Mouse (Mus musculus): ENCODE data around the gene 9330182O14Rik. TPM values are rescaled to one million over a fixed set of nuclear protein-coding genes. Genes with fewer than 3 reads are reported as not detected.

Gene 9330182O14Rik
- polyA plus RNA-seq, 1 experiment from 2014 or later, result not detected

GRCm38 (mm10) chr15:40130880-40131478, 3.2 kb upstream of the 9330182O14Rik start:
- H3K36me3 ChIP-seq (ENCODE audit: control insufficient read depth, insufficient read depth, low read length), result no peaks in the 10 kb centered on the region
- DNase-seq (ENCODE audit: low spot score), result peak; percentile 80
- no peak overlapping the region for H3K9ac ChIP-seq (ENCODE audit: low read length)
- no peak overlapping the region for H3K27ac ChIP-seq (ENCODE audit: low read depth, low read length)
- WGBS, result 22% methylated on average over 15 of the region's 15 CpGs
- ATAC-seq (ENCODE audit: insufficient read depth, low FRiP score, low TSS enrichment), result peak; percentile 27; the same call in 1 of the 2 replicates
- no peaks in the 10 kb centered on the region for H3K9me3 ChIP-seq (ENCODE audit: control insufficient read depth, low read length)
- H3K4me1 ChIP-seq (ENCODE audit: control insufficient read depth, insufficient read depth, low read length), result no peaks in the 10 kb centered on the region
- no peaks in the 10 kb centered on the region for H3K27me3 ChIP-seq (ENCODE audit: control insufficient read depth, insufficient read depth, low read length)
- H3K4me2 ChIP-seq (ENCODE audit: low read depth), result no peak overlapping the region
- no peak overlapping the region for H3K4me3 ChIP-seq (ENCODE audit: low read depth, low read length)

DNA sequence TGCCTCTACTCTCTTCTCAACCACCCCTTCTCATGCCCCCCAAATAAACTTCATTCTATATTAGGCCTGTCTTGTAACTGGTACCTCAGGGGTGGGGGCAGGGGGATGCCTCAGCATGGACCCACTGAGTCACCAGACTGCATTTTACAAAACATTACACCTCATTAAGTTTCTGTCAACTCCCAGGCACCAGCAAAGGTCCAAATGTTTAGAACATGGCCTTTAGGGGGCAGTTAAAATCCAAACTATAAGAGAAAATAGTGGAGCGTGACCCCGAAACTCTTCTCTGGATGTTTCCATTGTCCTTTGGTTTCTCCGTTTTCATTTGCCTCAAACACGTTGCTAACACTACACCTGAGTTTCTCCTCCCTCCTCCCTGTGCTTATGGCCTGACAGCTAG, 1.8 kb upstream of the 9330182O14Rik start:
- no peak overlapping the region for H3K27ac ChIP-seq (ENCODE audit: low read depth, low read length)
- H3K36me3 ChIP-seq (ENCODE audit: control insufficient read depth, insufficient read depth, low read length), result no peaks in the 10 kb centered on the region
- 79% methylated on average over 4 of the region's 4 CpGs for WGBS
- H3K9ac ChIP-seq (ENCODE audit: low read length), result no peak overlapping the region
- no peaks in the 10 kb centered on the region for H3K27me3 ChIP-seq (ENCODE audit: control insufficient read depth, insufficient read depth, low read length)
- ATAC-seq (ENCODE audit: insufficient read depth, low FRiP score, low TSS enrichment) (no peak), DNase-seq (ENCODE audit: low spot score) (no peak)
- H3K4me2 ChIP-seq (ENCODE audit: low read depth), result no peak overlapping the region
- no peaks in the 10 kb centered on the region for H3K4me1 ChIP-seq (ENCODE audit: control insufficient read depth, insufficient read depth, low read length)
- no peaks in the 10 kb centered on the region for H3K9me3 ChIP-seq (ENCODE audit: control insufficient read depth, low read length)
- H3K4me3 ChIP-seq (ENCODE audit: low read depth, low read length), result no peak overlapping the region

- peak; percentile 28 for DNase-seq (ENCODE audit: low spot score)
- H3K4me2 ChIP-seq (ENCODE audit: low read depth), result no peak overlapping the region
- H3K27me3 ChIP-seq (ENCODE audit: control insufficient read depth, insufficient read depth, low read length), result no peaks in the 10 kb centered on the region
- H3K9me3 ChIP-seq (ENCODE audit: control insufficient read depth, low read length), result no peaks in the 10 kb centered on the region
- ATAC-seq (ENCODE audit: insufficient read depth, low FRiP score, low TSS enrichment), result peak; percentile 38; the same call in 1 of the 2 replicates
- H3K4me3 ChIP-seq (ENCODE audit: low read depth, low read length), result no peak overlapping the region
- no peaks in the 10 kb centered on the region for H3K4me1 ChIP-seq (ENCODE audit: control insufficient read depth, insufficient read depth, low read length)
- no peak overlapping the region for H3K9ac ChIP-seq (ENCODE audit: low read length)
- H3K36me3 ChIP-seq (ENCODE audit: control insufficient read depth, insufficient read depth, low read length), result no peaks in the 10 kb centered on the region
- WGBS, result 52% methylated on average over 7 of the region's 7 CpGs
- H3K27ac ChIP-seq (ENCODE audit: low read depth, low read length), result no peak overlapping the region
Measured at GRCm38 (mm10) chr15:40144221-40144620, 10.1 kb downstream of the 9330182O14Rik start.

DNA sequence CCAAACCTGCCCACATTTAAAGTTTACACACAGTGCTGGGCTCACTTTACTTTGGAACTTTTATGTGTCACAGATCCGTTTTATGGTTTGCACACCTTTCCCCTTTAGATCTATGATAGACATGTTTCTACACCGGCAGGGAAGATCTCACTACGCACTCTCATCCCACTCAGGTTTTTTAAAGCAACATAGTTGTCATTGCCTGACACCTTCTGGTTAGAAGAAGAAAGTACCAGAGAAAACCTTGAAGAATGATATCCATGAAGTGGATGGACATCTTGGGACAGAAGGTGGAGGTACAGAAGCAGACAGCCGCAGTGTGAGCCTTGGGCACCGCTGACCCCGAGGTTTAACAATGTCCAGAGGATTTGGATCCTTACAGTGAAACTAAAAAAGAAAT, 23.5 kb downstream of the 9330182O14Rik start:
- no peak overlapping the region for H3K4me2 ChIP-seq (ENCODE audit: low read depth)

GRCm38 (mm10) chr15:40166560-40167275, 32.6 kb downstream of the 9330182O14Rik start:
- no peak overlapping the region for H3K9ac ChIP-seq (ENCODE audit: low read length)
- no peak overlapping the region for H3K4me2 ChIP-seq (ENCODE audit: low read depth)
- 30% methylated on average over 9 of the region's 9 CpGs for WGBS
- H3K4me3 ChIP-seq (ENCODE audit: low read depth, low read length), result no peak overlapping the region
- no peaks in the 10 kb centered on the region for H3K36me3 ChIP-seq (ENCODE audit: control insufficient read depth, insufficient read depth, low read length)
- no peaks in the 10 kb centered on the region for H3K27me3 ChIP-seq (ENCODE audit: control insufficient read depth, insufficient read depth, low read length)
- DNase-seq (ENCODE audit: low spot score) (peak; percentile 18), ATAC-seq (ENCODE audit: insufficient read depth, low FRiP score, low TSS enrichment) (peak; percentile 33)
- no peaks in the 10 kb centered on the region for H3K9me3 ChIP-seq (ENCODE audit: control insufficient read depth, low read length)
- no peaks in the 10 kb centered on the region for H3K4me1 ChIP-seq (ENCODE audit: control insufficient read depth, insufficient read depth, low read length)
- H3K27ac ChIP-seq (ENCODE audit: low read depth, low read length), result no peak overlapping the region

More for the DNA sequence above, 23.5 kb downstream of the 9330182O14Rik start:
- Histone ChIP-seq H3K4me3 (ENCODE audit: low read depth, low read length) (no peak overlapping the region), H3K27me3 (ENCODE audit: control insufficient read depth, insufficient read depth, low read length) (no peaks in the 10 kb centered on the region), H3K9me3 (ENCODE audit: control insufficient read depth, low read length) (no peaks in the 10 kb centered on the region), H3K9ac (ENCODE audit: low read length) (no peak overlapping the region), H3K4me1 (ENCODE audit: control insufficient read depth, insufficient read depth, low read length) (no peaks in the 10 kb centered on the region), H3K36me3 (ENCODE audit: control insufficient read depth, insufficient read depth, low read length) (no peaks in the 10 kb centered on the region), H3K27ac (ENCODE audit: low read depth, low read length) (no peak overlapping the region)
- DNase-seq (ENCODE audit: low spot score), result no peak
- ATAC-seq (ENCODE audit: insufficient read depth, low FRiP score, low TSS enrichment), result no peak
- 92% methylated on average over 6 of the region's 6 CpGs for WGBS

GRCm38 (mm10) chr15:40167276-40168139, 33.3 kb downstream of the 9330182O14Rik start:
- ATAC-seq (ENCODE audit: insufficient read depth, low FRiP score, low TSS enrichment), result no peak
- Histone ChIP-seq H3K4me1 (ENCODE audit: control insufficient read depth, insufficient read depth, low read length) (peaks cover 2% of the 10 kb centered on the region; the same call in 1 of the 2 replicates), H3K4me3 (ENCODE audit: low read depth, low read length) (no peak overlapping the region), H3K9ac (ENCODE audit: low read length) (no peak overlapping the region), H3K36me3 (ENCODE audit: control insufficient read depth, insufficient read depth, low read length) (no peaks in the 10 kb centered on the region), H3K9me3 (ENCODE audit: control insufficient read depth, low read length) (no peaks in the 10 kb centered on the region), H3K27me3 (ENCODE audit: control insufficient read depth, insufficient read depth, low read length) (no peaks in the 10 kb centered on the region), H3K4me2 (ENCODE audit: low read depth) (no peak overlapping the region), H3K27ac (ENCODE audit: low read depth, low read length) (no peak overlapping the region)
- DNase-seq (ENCODE audit: low spot score), result peak; percentile 13
- WGBS, result 66% methylated on average over 26 of the region's 26 CpGs

- Histone ChIP-seq H3K36me3 (ENCODE audit: control insufficient read depth, insufficient read depth, low read length) (no peaks in the 10 kb centered on the region), H3K4me3 (ENCODE audit: low read depth, low read length) (no peak overlapping the region), H3K27me3 (ENCODE audit: control insufficient read depth, insufficient read depth, low read length) (no peaks in the 10 kb centered on the region), H3K27ac (ENCODE audit: low read depth, low read length) (no peak overlapping the region), H3K9ac (ENCODE audit: low read length) (no peak overlapping the region), H3K9me3 (ENCODE audit: control insufficient read depth, low read length) (no peaks in the 10 kb centered on the region), H3K4me1 (ENCODE audit: control insufficient read depth, insufficient read depth, low read length) (peaks cover 2% of the 10 kb centered on the region; the same call in 1 of the 2 replicates), H3K4me2 (ENCODE audit: low read depth) (no peak overlapping the region)
- 66% methylated on average over 10 of the region's 10 CpGs for WGBS
- no peak for DNase-seq (ENCODE audit: low spot score)
- ATAC-seq (ENCODE audit: insufficient read depth, low FRiP score, low TSS enrichment), result no peak
Measured at GRCm38 (mm10) chr15:40168140-40168688, 34.0 kb downstream of the 9330182O14Rik start.

GRCm38 (mm10) chr15:40169061-40169460, 34.9 kb downstream of the 9330182O14Rik start:
- H3K4me2 ChIP-seq (ENCODE audit: low read depth), result no peak overlapping the region
- no peak overlapping the region for H3K4me3 ChIP-seq (ENCODE audit: low read depth, low read length)
- H3K4me1 ChIP-seq (ENCODE audit: control insufficient read depth, insufficient read depth, low read length), result peaks cover 2% of the 10 kb centered on the region; the same call in 1 of the 2 replicates
- H3K36me3 ChIP-seq (ENCODE audit: control insufficient read depth, insufficient read depth, low read length), result no peaks in the 10 kb centered on the region
- WGBS, result 81% methylated on average over 5 of the region's 5 CpGs
- no peaks in the 10 kb centered on the region for H3K27me3 ChIP-seq (ENCODE audit: control insufficient read depth, insufficient read depth, low read length)
- H3K9ac ChIP-seq (ENCODE audit: low read length), result no peak overlapping the region
- no peak for DNase-seq (ENCODE audit: low spot score)
- H3K27ac ChIP-seq (ENCODE audit: low read depth, low read length), result no peak overlapping the region
- H3K9me3 ChIP-seq (ENCODE audit: control insufficient read depth, low read length), result no peaks in the 10 kb centered on the region
- no peak for ATAC-seq (ENCODE audit: insufficient read depth, low FRiP score, low TSS enrichment)
